Mouse (Mus musculus): ENCODE data around the gene Adnp. TPM values are rescaled to one million over a fixed set of nuclear protein-coding genes. Genes with fewer than 3 reads are reported as not detected.
A peak's percentile ranks its signal among the peaks of the same experiment; 100 is the strongest.

Adnp gene
- total RNA-seq (2022), result 10 to 100 TPM; 49.1 to 73.9 (median 56.2) TPM

GRCm38 (mm10) chr2:168206725-168207644 lies at the start of gene Adnp:
TSS of gene Adnp (minus strand) at chr2:168207112.
- peak; percentile 96 for DNase-seq

DNA sequence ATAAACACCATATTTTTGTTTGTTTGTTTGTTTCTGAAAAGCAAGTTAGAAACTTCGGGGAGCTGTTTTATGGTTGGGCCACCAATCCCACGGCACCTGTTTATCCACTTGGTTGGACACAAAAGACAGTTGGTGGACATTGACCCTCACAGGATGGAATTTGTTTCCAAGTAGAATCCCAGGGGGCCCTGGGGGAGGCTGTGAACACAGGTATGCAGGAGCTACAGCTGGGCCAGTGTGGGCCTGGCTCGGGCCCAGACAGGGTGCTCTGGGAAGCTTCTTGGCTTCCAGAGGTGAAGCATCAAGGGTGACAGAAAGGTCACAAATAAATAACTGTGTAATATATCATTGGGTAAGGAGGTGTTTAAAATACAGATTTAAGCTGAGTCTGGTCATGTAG lies 49.6 kb upstream of the Adnp start:
- no peak for DNase-seq

- no peak for DNase-seq
Observed at GRCm38 (mm10) chr2:168253822-168254221, 46.9 kb upstream of the Adnp start.

DNA sequence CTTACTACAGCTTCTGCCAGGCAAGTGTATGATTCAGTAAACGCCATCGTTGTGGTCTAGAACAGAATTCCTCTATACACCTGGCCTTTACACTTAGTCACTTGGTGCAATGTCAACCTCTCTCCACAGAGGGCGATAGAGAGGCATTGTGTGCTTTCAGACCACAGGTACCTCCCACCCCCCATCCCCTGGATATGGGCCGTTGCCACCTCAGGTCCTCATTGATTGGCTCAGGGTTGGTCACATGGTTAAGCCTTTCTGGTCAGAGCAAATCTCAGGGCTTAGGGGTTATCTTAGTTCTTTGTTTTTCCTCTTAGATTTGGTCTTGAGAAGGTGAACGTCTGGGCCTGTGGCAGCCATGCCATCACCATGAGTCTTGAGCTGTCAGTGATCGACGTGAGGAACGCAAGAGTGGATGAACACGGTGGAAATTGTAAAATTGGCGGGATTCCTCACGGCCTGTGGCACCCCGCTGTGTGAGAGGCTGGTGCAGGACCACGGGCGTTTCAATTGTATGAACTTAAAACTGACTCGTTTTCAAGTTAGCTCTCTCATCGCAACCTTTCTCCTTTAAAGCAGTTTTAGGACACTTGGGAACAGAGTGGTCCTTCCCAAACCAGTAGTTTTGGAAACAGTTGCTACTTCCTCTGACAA lies 45.9 kb upstream of the Adnp start:
- DNase-seq, result no peak

GRCm38 (mm10) chr2:168250270-168250669 lies 43.4 kb upstream of the Adnp start:
- DNase-seq, result peak; percentile 38

DNA sequence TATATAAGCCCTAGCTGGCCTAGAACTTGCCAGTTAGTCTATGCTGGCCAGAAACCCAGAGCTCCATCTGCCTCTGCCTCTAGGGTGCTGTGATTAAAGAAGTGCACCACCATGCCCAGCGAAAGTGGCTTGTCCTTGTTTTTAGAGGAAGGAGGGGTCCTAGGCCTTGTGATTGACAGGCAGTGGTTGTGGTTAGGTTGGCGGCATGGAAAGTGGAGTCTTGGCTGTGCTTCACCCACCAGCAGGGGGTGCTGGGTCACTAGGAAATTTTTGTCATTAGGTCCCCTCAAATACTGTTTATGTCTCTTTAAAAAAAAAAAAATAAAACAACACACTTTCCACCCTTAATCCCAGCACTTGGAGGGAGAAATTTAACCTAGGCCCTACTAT lies 41.9 kb upstream of the Adnp start:
- DNase-seq, result no peak

DNA sequence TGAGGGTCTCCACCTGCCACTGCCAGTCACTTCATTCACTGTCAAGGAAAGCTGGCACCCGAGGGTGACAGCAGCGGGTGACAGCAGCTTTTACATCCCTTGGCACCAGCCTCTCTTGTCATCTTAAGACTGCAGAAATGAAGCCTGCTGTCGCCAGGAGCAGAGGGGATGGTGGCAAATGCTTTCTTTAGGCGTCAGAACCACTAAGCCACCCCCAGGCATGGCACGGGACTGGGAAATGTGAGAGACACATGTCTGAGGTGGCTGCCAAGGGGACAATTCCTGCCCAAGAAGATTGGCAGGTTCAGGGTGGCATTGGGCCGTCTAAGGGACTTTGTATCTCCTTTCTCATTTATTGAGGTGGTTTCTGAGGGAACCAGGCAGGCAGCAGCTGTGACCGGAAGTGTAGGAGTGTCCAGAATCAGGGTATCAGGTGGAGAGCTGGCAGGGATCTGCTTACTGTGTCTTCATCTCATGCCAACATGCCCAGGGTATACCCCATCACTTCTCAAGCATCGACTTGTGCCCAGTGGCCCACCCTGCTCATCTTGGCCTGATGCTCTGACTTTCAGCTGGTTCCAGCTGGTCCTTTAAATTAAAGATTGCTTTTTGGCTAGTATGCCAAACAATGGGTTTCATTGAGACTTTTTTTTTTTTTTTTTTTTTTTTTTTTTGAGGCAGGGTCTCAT lies 41.4 kb upstream of the Adnp start:
- DNase-seq, result no peak

- no peak for DNase-seq
Observed at GRCm38 (mm10) chr2:168245571-168245970, 38.7 kb upstream of the Adnp start.

DNA sequence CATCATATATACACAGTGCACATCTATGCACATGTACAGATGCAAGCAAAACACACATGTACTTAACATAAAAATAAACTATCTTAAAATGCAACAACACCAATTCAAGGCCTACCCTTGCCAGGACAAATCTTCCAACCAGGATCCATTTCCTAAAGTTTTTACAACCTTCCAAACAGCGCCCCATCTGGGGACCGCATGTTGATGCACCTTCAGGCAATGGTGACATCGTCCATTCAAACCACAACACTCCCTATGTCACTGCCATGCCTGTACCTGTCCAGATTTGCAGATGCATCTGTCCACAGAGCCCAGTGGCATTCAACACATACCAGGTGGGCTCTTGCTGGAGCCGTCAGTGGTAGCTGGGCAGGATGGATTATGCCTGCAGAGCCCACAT lies 36.4 kb upstream of the Adnp start:
- DNase-seq, result no peak

DNA sequence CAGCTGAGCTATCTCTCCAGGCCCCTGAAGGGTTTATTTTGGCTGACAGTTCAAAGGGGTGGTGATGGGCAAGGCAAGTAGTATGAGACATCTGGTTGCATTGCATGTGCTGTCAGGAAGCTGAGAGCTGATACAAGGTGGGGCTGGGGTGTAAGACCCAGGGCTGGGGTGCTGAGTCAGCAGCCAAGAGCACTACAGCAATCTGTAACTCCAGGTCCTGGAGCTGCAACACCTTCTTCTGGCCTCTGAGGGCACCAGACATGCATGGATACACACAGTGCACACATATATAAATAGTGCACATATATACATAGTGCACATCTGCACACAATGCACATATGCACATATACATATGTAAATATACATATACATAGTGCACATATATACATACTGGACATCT lies 35.9 kb upstream of the Adnp start:
- no peak for DNase-seq

DNA sequence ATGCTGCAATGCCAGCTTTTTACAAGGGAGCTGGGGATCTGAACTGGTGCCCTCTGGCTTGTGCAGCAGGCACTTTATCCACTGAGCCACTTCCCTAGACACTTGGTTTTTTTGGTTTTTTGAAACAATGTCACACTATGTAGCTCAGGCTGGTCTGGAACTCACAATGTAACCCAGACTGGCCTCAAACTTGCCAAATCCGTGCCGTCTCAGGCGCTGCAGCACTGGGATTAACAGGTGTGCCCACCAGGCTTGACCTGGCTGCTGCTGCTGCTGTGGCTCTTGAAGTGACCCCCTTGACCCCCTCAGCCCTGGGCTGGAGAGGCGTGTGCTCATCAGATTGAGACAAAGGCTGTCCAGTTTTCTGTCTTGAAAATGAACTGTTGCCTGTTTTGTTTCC lies 31.4 kb upstream of the Adnp start:
- no peak for DNase-seq

GRCm38 (mm10) chr2:168233286-168233685 lies 26.4 kb upstream of the Adnp start:
- no peak for DNase-seq

- peak; percentile 17 for DNase-seq
Observed at GRCm38 (mm10) chr2:168231471-168231829, 24.5 kb upstream of the Adnp start.

GRCm38 (mm10) chr2:168230773-168231470 lies 24.0 kb upstream of the Adnp start:
- DNase-seq, result peak; percentile 14

DNA sequence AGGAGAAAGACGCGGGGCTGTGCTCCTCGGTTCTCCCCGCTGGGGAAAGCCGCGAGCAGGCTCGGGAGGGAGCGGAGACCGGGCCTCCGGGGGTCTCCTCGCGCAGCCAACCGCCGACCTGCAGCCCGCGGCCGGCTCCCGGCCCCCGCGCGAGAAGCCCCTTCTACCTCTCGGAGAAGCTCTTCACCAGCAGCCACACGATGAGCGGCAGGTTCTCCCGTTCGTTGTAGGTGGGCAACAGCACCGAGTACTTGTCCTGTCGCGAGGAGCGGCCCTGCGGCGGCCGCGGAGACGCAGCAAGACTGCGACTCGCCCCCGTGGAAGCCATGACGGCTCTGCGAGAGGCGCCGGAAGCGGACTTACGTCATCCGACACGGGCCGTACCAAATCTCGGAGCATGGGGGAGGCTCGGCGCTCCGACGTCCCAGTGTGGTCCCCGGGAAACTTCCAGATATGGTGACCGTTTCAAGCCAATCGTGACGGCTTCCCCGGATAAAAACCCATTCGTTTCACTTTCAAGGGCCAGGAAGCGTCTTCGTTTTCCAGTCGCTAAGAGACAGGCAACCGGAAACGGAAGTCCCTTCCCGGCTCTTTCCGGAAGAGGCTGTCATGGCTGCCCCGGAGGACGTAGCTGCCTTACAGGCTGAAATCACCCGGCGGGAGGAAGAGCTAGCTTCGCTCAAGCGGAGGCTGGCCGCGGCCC lies 23.3 kb upstream of the Adnp start, which contains the start of the genes Gm20716, Dpm1 and Mocs3:
TSS of gene Gm20716 (minus strand) at position 339 of the 703 bp plus-strand sequence.
TSS of gene Dpm1 (minus strand) at position 566 of the 703 bp plus-strand sequence.
TSS of gene Mocs3 (plus strand) at position 597 of the 703 bp plus-strand sequence.
- peak; percentile 77 for DNase-seq

- peak; percentile 59 for DNase-seq
Observed at GRCm38 (mm10) chr2:168229116-168230025, 22.5 kb upstream of the Adnp start.

DNA sequence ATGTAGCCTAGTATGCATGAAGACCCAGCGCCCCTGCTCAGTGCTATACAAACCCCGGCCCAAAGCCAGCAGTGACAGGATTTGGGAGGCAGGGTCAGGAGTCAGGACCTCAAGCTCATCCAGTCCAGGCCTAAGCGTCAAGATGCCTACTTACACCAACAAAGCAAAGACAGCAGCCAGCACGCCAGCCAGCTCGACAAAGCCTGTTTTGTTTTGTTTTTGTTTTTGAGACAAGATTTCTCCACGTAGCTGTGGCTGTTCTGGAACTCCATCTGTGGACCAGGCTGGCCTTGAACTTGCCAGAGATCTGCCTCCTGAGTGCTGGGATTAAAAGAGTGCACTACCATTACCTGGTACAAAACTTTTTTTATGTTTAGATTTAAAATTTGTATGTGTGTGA lies 16.4 kb upstream of the Adnp start:
- DNase-seq, result no peak

- DNase-seq, result no peak
Observed at GRCm38 (mm10) chr2:168213788-168214397, 7.0 kb upstream of the Adnp start.

DNA sequence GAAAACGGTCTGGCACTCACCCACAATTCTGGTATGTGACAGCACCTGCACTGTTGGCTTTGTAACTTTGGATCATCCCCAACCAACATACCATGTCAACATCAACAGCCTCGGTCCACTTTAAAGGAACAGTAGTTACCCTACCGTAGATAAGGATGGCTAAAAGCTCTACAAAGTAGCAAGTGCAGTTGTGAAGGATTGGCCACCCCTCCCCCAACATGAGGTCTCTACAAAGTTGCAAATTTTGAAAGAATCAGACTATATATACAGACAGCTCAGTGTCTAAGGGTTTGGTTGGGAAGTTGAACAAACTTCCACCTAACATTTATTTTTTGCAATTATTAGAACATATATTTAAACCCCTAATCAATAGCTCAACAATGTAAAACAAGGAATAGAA lies 971 bp upstream of the Adnp start:
- no peak for DNase-seq

Data from adrenal gland, adult 8-10 months (tissue).